Mouse (Mus musculus) testis, postnatal 14 days (tissue): ENCODE measurements around the gene Uba2.
"Not testable (repeated sequence)": the region's sequence is repeated elsewhere in the genome, so short reads cannot be mapped to it uniquely, and the experiment has no call there.

Experiments used
- DNase-seq: peaks from one replicate; pipeline ENCODE4 v3.0.0; 2021; ENCODE audit warnings: low spot score

Uba2 gene

DNA sequence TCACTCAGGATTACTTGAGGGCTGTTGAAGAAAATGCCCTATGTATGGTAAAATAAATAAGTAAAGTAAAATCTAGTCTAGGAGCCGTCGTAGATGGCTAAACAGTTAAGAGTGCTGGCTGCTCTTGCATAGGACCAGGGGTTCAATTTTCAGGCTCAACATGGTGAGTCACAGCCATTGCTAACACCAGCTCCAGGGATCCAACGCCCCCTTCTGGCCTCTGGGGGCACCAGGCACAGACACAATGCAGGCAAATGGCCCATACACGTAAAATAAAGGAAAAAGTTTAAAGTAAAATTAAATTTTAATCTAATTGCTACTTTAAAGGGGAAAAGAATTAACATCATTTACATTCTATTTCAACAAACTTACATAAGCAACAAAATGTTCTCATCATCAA lies 2.5 kb downstream of the Uba2 start:
- DNase-seq: no peak

DNA sequence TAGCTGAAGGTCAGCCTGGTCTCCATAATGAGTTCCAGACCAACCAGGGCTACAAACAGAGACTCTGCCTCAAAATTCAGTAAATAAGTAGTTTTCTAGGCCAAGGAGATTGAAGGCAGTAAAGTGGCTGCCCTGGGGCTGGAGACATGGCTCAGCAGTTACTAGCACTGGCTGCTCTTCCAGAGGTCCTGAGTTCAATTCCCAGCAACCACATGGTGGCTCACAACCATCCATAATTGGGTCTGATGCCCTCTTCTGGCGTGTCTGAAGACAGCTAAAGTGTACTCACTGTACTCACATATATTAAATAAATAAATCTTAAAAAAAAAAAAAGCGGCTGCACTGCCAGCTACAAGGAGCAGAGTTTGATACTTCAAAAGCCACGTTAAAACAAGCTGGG lies 3.4 kb downstream of the Uba2 start:
- no peak for DNase-seq

DNA sequence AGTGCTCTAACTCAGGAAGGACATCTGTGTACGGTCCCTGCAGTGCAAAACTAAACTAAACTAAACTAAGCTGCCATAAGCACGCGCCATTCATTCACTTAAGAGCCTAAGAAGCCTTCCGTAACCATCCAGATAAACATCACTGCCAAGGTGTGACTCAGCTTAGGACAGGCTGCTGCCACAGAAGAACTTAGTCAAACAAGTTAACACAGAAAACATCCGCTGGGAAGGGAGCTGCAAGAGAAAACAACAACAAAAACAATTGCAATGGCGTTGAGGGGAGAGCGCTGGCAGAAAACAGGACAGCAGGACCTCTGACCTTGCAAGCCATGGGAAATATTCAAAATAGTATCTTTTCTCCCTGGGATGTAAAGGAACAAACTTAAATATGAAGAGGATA lies 4.7 kb downstream of the Uba2 start:
- DNase-seq: no peak

DNA sequence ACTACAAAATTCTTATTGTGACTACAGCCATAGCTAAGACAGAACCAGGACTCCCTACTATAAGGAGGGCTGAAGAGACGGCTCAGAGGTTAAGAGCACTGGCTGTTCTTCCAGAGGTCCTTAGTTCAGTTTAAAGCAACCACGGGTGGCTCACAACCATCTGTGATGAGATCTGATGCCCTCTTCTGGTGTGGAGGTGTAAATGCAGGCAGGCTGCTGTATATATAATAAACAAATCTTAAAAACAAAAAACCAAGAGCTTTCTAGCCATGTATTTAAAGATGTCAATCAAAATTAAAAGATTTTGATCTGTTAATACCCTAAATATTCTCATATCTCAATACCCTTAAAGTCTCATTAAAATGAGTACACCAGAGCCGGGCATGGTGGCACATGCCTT lies 10.2 kb downstream of the Uba2 start:
- no peak for DNase-seq

DNA sequence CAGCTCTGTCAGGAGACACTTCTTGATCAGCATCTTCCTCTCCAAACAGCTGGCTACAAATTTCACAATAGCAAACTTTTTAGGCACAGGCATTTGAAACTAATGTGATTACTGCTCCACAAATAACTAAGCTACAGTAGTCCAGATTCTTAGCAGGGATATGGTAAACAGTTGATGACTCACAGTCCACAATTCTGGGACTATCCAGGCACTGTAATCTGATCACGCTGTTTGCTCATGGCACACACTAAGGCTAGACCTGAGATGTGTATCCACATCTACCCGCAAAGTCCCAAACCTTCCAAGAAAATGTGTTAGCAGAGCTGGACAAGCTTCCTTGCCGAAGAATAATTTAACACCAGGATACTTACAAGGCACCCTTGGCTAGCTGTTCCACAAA lies 11.4 kb downstream of the Uba2 start:
- no peak for DNase-seq

DNA sequence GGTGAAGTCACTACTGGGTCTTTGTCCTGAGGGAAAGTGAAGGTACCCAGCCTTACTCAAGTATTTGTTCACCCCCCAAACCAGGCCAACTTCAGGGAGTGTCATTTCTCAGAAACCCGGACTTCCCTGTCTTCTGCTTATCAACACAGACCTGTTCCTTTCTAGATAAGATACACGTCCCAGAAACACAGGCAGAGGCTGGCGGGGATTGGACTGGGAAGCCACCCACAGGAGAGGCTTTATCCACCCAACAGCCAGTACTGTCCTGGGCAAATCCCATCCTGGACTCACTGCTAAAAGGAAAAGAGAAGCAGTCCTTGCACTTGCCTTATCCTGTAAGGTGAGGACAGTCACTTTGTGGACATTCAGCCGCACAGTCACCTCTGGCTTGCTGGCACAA lies 22.2 kb downstream of the Uba2 start:
- DNase-seq: no peak

DNA sequence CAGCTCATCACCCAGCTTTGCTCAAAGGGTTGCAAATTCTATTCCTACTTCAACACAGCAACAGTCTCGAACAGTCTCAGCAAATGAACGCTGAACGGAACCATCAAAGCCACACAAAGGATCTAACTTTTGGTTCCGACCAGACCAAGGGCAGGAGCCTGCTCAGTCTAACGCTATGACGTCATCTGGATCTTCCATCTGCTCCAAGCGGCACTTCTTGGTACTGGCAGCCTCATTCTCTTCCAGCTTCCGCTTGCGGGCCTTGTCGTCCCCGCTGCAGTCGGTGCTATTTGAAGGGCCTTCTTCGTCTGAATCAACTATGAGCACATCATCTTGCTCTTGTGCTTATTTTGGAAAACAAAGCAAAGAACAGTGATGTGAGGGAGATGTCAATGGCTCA lies 28.3 kb downstream of the Uba2 start:
- no peak for DNase-seq

DNA sequence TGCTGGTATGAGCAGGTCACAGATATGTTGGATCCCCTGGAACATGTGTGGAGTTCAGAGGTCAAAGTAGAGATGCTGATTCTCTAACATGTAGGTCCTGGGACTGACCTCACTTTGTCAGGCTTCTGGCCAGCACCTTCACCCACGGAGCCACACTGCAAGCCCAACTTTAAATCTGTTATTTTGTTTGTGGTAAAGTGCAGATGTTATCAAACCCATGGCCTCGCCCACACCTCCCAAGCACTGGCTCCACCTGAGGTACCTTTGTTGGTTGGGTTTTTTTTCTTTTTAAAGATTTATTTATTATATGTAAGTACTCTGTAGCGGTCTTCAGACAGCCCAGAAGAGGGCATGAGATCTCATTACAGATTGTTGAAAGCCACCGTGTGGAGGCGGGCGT lies 29.9 kb downstream of the Uba2 start:
- DNase-seq: no peak

DNA sequence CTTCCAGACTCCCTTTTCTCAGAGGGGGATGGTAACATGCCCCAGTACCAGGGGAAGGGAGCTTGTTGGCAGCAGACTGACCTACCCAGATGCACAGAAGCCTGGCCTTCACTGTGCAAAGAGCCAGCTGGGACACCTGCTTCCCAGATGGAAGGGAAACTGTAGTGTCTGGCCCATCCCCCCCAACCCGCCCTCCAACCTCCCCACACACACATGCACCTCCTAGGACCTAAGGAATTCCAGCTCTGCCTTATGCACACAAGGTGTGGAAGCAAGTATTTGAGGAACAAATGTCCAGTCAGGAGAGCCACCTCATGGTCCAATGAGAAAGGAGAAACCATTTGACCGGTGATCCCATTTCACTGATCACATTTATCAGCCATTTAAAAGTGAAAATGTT lies 35.1 kb downstream of the Uba2 start:
- DNase-seq: no peak

DNA sequence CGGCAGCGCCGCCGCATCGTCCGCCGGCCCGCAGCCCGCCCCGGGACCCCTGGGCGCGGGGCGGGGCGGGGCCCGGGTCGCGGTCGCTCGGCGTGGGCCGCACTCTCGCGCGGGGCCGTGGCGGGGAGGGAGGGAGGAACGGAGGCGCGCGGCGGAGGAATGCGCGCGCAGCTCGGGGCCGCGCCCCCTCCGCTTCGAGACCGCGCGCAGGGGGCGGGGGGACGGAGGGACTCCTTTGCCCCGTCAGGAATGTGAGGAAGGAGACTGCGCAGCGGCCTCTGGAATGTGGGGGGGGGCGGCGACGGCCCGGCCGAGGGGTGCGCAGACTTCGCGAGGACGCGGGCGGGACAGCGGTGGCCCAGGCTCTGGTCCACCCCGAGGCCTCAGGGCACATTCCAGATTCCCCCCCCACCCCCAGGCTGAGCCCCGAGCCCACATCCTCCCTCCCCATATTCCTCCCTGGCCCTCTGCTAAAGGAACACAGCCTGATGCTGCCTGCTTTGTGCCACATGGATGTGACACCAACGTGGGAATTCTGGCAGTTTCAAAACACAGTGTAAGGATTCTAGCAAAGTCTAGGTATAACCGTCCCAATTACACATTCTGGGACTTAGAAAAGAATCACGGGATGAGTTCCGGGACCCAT lies 36.2 kb downstream of the Uba2 start, which contains the start of gene Wtip:
TSS of gene Wtip (minus strand) at position 152 of the 646 bp plus-strand sequence.
- DNase-seq: peak; percentile 85

DNA sequence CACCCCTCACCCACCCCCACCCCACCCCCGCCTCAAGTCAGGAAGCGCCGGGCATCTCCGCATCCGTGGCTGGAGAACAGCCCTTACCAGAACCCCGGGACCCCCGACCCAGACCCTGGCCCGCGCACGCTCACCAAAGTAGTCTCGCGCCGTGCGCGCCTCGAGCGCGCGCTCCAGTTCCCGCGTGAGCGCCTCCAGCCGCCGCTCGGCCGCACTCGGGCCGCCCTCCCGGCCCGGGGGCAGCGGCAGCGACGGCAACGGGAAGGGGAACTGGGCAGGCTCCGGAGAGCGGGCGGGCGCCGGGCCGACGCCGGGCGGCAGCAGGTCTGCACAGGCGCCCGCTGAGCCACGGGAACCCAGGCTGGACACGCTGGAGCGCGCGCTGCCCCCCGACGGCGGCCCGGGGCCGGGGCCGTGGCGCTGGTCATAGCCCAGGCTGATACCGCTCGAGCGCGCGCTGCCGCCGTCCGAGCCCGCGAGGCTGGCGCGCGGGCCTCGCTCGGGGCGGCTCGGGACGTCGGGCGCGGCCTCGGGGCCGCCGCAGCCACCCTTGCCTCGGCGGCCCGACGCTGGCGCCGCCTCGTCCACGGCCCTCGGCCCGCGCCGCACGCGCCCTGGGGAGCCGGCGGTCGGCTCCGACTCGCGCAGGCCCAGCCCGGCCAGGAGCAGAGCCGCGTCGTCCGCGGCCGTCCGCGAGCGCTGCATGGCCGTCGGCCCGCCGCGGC lies 36.9 kb downstream of the Uba2 start:
- peak; percentile 57 for DNase-seq

DNA sequence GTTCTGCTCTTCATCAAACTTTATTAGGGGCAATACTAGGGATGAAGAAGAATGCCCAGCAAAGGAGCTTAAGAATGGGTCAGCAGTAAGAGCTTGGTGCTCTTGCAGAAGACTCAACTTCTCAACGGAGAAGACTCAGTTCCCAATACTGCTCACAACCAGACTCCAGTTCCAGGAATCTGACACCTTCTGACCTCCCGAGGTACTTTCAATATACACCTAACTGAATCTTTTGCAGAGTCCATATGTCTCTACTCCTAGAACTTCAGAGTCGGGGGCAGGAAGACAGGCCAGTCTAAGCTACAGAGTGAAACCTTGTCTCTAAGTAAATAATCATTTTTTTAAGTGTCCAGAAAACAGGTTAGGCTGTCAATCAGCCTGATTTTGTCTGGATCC lies 37.4 kb downstream of the Uba2 start:
- DNase-seq: no peak

DNA sequence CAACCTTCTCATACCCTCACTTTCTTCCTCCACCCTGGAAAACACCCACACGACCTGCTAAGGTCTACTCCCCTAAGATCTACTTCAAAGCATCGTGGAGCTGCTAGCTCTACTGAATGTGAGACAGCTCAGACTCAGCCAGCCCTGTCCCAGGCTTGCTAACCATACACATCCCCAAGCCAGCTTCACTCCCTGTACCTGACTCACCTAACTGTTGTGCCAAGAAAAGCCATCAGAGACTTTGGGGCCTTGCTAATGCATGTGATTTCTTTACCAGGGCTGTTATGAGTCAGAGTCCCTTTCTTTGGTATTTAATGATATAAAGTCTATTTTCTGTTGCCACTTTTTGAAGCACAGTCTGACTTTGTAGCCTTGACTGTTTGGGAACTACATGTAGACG lies 38.3 kb downstream of the Uba2 start:
- no peak for DNase-seq

DNA sequence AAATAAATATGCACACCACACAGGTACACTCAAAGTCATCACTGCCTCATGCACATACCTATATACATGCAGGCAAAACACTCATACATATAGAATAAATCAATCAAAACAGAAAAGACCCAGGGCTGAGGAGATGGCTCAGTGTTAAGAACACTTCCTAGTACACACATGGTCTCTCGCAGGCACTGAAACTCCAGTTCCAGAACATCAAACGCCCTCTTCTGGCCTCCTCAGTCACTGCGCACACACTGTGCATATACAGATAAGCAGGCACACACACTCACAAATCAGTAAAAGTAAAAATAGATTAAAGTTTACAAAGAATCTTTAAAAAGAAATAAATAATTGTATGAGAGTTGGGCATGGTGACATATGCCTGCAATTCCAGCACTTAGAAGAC lies 43.1 kb downstream of the Uba2 start:
- no peak for DNase-seq

DNA sequence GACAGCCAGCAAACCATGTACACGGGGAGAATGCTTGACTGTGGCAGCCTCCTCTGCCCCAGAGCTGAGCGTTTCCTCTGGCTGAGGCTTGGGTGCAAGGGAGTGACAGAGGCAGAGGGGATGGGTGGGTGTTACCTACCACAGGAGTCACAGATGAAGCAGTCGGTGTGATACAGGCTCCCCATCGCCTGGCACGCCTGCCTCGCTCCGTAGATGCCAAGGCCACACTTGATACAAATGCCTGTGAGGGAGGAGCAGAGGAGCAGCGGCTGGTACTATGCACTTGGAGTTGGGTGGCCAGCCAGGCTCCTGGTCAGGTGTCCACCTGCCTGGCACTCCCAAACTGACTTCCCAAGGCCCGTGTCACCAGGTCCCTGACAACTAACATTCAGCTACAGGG lies 44.1 kb downstream of the Uba2 start:
- no peak for DNase-seq

DNA sequence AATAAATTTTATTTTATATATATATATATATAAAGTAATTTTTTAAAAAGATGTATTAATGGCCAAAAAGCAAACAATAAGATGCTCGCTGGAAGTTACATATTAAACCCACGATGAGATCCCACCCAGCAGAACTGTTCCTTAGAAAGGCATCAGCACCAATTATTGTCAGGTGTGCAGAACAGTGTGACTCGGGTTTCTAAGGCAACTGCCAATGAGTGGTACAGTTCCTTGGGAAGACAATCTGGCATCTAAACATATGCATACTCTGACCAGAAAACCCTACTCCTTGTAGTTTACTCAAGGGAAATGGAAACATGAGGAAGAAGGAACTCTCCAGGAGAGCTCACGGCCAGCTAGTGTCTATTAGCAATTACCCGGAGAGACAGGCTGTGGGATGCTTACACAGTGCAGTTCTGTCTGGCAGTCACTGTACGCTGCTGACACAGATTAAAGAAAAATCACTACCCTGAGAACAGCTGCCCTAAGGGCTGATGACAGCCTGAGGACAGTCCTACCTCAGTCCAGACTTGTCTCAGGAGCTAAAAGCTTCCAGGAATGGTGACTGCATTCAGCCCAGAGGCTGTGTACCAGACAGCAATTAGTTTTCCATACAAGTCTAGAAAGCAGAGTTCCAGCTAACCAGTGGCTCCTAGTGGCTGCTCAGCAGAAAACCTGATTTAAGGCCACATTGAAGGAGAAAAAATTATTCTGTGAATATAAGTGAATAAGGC lies 46.2 kb downstream of the Uba2 start:
- no peak for DNase-seq

DNA sequence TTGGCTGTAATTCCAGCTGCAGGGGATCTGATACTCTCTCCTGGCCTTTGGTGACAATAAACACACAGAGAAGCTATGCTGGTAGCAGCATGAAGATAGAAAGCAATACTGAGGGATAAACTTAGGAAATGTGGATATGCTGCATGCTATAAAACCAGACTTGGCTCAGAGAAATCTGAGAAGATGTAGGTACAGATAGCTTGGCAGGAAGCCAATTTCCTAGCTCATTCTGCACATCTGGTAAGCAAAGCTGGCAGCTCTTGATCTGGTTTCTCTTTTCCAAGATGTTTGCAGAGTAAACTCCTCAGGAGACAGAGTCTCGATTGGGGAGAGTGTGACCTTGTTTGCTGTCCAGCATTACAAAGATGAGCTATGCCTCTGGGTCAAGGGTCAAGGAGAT lies 48.8 kb downstream of the Uba2 start:
- not testable (repeated sequence) for DNase-seq

DNA sequence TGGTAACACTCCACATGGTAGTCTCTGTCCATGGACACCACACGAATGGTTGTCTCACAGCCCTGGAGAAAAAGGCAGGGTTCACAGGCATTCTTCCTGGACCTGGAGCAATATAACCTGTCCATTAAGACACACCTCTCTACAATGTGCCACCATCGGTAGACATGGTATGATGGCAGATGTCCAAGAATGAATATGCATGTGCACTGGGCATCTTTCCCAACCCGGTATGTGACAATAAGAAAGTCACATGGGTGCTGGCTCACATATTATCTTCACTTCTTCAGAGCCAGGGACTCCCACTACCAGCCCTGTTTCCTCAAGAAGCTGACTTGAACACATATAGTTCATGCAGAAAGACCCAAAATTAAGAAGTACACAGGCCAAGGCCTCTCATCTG lies 52.8 kb downstream of the Uba2 start:
- no peak for DNase-seq

DNA sequence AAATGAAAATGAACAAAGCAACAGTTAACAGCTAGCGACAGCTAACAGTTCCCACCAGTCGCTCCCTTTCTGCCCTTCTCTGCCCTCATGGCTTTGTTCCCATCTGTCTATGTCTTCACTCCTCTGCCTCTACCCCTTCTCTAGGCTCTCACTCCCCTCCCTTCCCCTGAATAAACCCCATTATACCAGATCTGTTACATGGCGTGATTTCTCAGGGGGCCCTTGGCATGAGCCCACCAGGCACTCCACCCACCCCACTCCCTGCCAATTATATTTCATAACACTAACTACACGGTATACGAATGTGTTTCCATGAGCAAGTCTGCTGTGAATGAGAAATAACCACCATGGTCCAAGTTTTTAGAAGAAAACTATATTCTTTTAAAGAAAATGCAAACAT lies 60.2 kb downstream of the Uba2 start:
- no peak for DNase-seq

DNA sequence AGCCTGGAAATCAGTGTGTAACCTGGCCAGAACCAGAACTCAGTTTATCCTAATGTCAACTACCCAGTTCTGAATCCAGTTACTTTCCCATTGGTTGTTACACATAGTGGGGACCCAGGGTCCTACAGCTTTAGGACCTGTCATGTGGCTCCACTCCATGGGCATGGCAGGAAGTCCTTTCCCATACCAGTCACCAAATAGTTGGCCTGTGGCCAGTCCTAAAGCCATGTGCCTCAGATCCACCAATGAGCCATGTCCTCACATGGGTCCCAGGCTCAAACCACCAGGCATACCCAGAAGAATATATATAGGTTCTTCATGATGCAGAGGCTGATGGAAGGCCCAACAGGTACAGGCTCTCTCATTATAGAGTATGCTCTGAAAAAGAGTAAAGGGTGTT lies 68.1 kb downstream of the Uba2 start:
- DNase-seq: no peak

DNA sequence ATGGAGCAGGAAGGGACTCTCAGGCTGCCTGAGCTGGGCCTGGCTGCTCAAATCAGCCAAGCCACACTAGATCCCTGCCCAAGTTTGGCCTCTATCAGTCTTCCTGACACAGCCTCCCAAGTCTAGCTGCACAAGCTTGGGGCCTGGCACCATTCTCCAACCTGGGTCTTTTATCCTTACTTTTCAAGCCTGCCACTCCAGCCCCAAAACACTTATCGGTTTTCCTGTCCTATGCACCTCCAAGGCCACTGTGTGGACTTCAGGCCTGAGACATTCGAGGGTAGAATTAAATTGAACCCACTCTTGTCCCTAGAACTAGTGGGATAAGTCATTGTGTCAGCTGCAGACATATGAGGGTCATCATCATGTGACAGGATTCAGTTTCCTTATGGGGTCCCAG lies 69.4 kb downstream of the Uba2 start:
- no peak for DNase-seq

DNA sequence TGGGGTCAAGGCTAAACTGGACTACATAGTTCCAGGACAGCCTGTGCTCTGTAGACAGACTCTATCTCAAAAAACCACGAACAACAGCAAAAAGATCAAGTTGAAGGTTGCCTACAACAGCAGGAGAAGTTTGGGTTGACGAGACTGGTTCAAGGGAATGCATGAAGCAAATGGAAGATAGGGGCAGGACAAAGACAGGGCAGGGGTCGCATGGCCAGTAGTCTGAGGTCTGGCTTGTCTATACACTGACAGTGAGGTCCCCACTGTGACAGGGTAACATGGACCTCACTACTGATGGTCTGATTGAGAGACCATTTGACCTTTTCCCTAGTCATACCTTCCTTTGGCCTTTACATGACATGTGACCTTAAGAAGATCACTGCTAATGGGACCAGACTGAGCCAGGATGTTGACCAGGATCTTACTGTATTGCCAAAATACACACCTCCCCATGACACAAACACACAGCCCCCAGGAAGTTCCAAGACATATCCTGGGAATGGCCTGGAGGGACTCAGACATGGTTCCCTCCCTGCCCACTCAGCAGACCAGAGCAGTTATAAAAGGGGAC lies 74.4 kb downstream of the Uba2 start, which contains the start of gene Scgb1b30:
TSS of gene Scgb1b30 (plus strand) at position 521 of the 571 bp plus-strand sequence.
- DNase-seq: no peak
